Mouse (Mus musculus): ENCODE measurements at regions not wholly inside any gene's neighbourhood (a gene's known extent, or its start where the extent isn't known, plus 50 kb on each side); places are given as distances from the start of the nearest gene placed in this dataset.

GRCm38 (mm10) chr14:100610017-100610760 is 325.7 kb upstream of the Klf12 start:
- no peak for DNase-seq (ENCODE audit: low read depth, low spot score)

GRCm38 (mm10) chr14:100607109-100607508 is 322.6 kb upstream of the Klf12 start:
- no peak for DNase-seq (ENCODE audit: low read depth, low spot score)

- no peak for DNase-seq (ENCODE audit: low read depth, low spot score)
Observed at GRCm38 (mm10) chr14:100600886-100601451, 316.5 kb upstream of the Klf12 start.

GRCm38 (mm10) chr14:100570026-100570425 is 285.5 kb upstream of the Klf12 start:
- DNase-seq (ENCODE audit: low read depth, low spot score) = no peak

- no peak for DNase-seq (ENCODE audit: low read depth, low spot score)
Observed at GRCm38 (mm10) chr14:100561884-100562283, 277.4 kb upstream of the Klf12 start.

GRCm38 (mm10) chr14:100558378-100558777 is 273.9 kb upstream of the Klf12 start:
- DNase-seq (ENCODE audit: low read depth, low spot score) = no peak

GRCm38 (mm10) chr14:100552466-100552865 is 268.0 kb upstream of the Klf12 start:
- no peak for DNase-seq (ENCODE audit: low read depth, low spot score)

GRCm38 (mm10) chr14:100550266-100550665 is 265.8 kb upstream of the Klf12 start:
- no peak for DNase-seq (ENCODE audit: low read depth, low spot score)

GRCm38 (mm10) chr14:100530217-100530616 is 245.7 kb upstream of the Klf12 start:
- DNase-seq (ENCODE audit: low read depth, low spot score) = no peak

GRCm38 (mm10) chr14:100529758-100530157 is 245.3 kb upstream of the Klf12 start:
- DNase-seq (ENCODE audit: low read depth, low spot score) = no peak

- DNase-seq (ENCODE audit: low read depth, low spot score) = no peak
Observed at GRCm38 (mm10) chr14:100509396-100509795, 224.9 kb upstream of the Klf12 start.

- DNase-seq (ENCODE audit: low read depth, low spot score) = no peak
Observed at GRCm38 (mm10) chr14:100508087-100508486, 223.6 kb upstream of the Klf12 start.

GRCm38 (mm10) chr14:100507616-100508015 is 223.1 kb upstream of the Klf12 start:
- no peak for DNase-seq (ENCODE audit: low read depth, low spot score)

GRCm38 (mm10) chr14:100488837-100489236 is 204.4 kb upstream of the Klf12 start:
- DNase-seq (ENCODE audit: low read depth, low spot score) = no peak

GRCm38 (mm10) chr14:100485489-100485888 is 201.0 kb upstream of the Klf12 start:
- DNase-seq (ENCODE audit: low read depth, low spot score) = no peak

- DNase-seq (ENCODE audit: low read depth, low spot score) = no peak
Observed at GRCm38 (mm10) chr14:100484101-100484500, 199.6 kb upstream of the Klf12 start.

GRCm38 (mm10) chr14:100477595-100478380 is 193.3 kb upstream of the Klf12 start:
- no peak for DNase-seq (ENCODE audit: low read depth, low spot score)

GRCm38 (mm10) chr14:100468311-100468710 is 183.8 kb upstream of the Klf12 start:
- DNase-seq (ENCODE audit: low read depth, low spot score) = no peak

- no peak for DNase-seq (ENCODE audit: low read depth, low spot score)
Observed at GRCm38 (mm10) chr14:100462321-100462720, 177.8 kb upstream of the Klf12 start.

- no peak for DNase-seq (ENCODE audit: low read depth, low spot score)
Observed at GRCm38 (mm10) chr14:100461141-100462043, 176.9 kb upstream of the Klf12 start.

- DNase-seq (ENCODE audit: low read depth, low spot score) = no peak
Observed at GRCm38 (mm10) chr14:100459601-100460290, 175.3 kb upstream of the Klf12 start.
